10 mouse cellular contexts compared by ENCODE assay signal in the genomic region with DNA sequence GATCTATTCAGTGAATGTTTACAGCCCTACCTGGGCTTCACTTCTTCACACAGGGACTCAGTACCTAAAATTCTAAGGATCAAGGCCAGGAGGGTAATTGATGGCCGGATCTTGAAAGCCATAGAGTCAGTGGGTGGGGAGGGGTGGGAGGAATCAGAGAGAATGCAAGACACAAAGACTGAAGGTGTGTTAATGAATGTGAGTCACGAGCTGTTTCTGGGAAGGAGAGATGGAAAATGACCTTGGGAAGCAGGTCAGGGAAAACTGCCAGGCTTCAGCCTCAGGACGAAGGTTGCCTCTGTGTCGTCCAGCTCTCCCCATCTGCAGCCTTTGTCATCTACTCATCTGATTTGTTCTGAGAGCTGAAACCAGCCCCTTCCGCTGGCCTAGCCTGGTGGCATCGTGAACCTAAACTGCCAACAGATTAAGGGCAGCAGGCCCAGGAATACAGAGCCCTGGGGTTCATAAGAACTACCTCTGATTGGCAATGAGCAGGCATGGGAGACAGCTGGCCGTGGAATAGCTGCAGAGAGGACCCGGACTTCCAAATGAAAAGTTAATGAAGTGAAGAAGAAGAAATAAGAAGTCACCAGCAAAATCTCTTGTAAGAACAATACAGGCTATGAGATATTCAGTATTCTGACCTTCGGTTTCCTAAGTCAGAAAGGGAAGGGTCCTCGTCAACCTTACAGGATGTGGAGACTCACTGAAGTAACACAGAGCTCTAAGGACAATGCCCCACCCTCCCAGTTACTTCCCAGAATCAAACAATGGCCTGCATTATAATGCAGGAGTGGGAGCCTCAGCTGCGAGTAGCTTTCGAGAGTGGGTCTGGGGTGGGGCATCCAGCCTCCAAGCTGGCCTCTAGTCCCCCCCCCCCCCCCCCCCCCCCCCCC.
DNase-seq lines count a peak whose midpoint lies in the region; ATAC-seq lines count a peak whose summit lies in the region.
"Had no signal": no experiment of that assay in that cellular context is flagged by ENCODE, and none has a peak within 500 bp of the region (broad histone marks: within the 10 kb centered on the region; RNA-seq: fewer than 3 reads in every experiment).

No protein-coding gene starts in this region.

- no peak overlapping the region for H3K4me2 ChIP-seq in intestine, embryonic 16.5 days (ENCODE audit: low read depth, low read length)
- H3K4me2 ChIP-seq in intestine, embryonic 15.5 days (replicated peaks) = no peak overlapping the region

- no peaks in the 10 kb centered on the region for H3K9me3 ChIP-seq in intestine, embryonic 16.5 days (ENCODE audit: control insufficient read depth, low read length)
- H3K9me3 ChIP-seq in intestine, embryonic 15.5 days = no peaks in the 10 kb centered on the region
- H3K9me3 ChIP-seq in limb, embryonic 10.5 days (replicated peaks) = 0 out of 2 replicates have a peak, but pooled peaks cover 3% of the 10 kb centered on the region

- DNase-seq in R1 (ENCODE audit: low read depth, low spot score) = peak; percentile 99
- peak; percentile 42 for DNase-seq in adrenal gland, postnatal 25 days
- no peak for DNase-seq in limb, embryonic 10.5 days (ENCODE audit: low spot score)
- no peak for DNase-seq in layer of hippocampus, postnatal 14 days (ENCODE audit: low spot score in 2 of 2)
- no peak for DNase-seq in layer of hippocampus, adult 8-10 months (ENCODE audit: low spot score in 2 of 2)
- DNase-seq: cerebellum, adult 9-11 months; forebrain, postnatal 0 days had no signal

- ATAC-seq in intestine, embryonic 16.5 days = no peak
- no peak for ATAC-seq in intestine, embryonic 15.5 days
- ATAC-seq: forebrain, postnatal 0 days; Patski had no signal

- no peaks in the 10 kb centered on the region for H3K27me3 ChIP-seq in intestine, embryonic 16.5 days (replicated peaks; ENCODE audit: control insufficient read depth, insufficient read depth, low read length)
- no peaks in the 10 kb centered on the region for H3K27me3 ChIP-seq in intestine, embryonic 15.5 days (replicated peaks)
- H3K27me3 ChIP-seq in limb, embryonic 10.5 days (ENCODE audit: low read depth, poor library complexity, severe bottlenecking) = no peaks in the 10 kb centered on the region
- H3K27me3 ChIP-seq: Patski had no signal

- no peak overlapping the region for H3K4me3 ChIP-seq in intestine, embryonic 16.5 days (ENCODE audit: low read length)
- no peak overlapping the region for H3K4me3 ChIP-seq in intestine, embryonic 15.5 days (replicated peaks)
- H3K4me3 ChIP-seq in limb, embryonic 10.5 days = no peak overlapping the region

- no peak overlapping the region for H3K9ac ChIP-seq in intestine, embryonic 16.5 days (ENCODE audit: low read depth, low read length)
- no peak overlapping the region for H3K9ac ChIP-seq in intestine, embryonic 15.5 days
- H3K9ac ChIP-seq: forebrain, postnatal 0 days had no signal

- 0 out of 2 replicates have a peak overlapping the region, but pooled peaks have one; percentile 13 for H3K27ac ChIP-seq in intestine, embryonic 16.5 days (ENCODE audit: low read length)
- no peak overlapping the region for H3K27ac ChIP-seq in intestine, embryonic 15.5 days
- H3K27ac ChIP-seq in limb, embryonic 10.5 days = peak overlapping the region; percentile 37; the same call in 1 of the 2 replicates

- WGBS in intestine, embryonic 16.5 days = 58% methylated on average over 12 of the region's 12 CpGs
- 64% methylated on average over 12 of the region's 12 CpGs for WGBS in intestine, embryonic 15.5 days
- WGBS in limb, embryonic 10.5 days = 66% methylated on average over 12 of the region's 12 CpGs

- H3K36me3 ChIP-seq in intestine, embryonic 16.5 days (ENCODE audit: control insufficient read depth, insufficient read depth, low read length) = no peaks in the 10 kb centered on the region
- H3K36me3 ChIP-seq in intestine, embryonic 15.5 days = no peaks in the 10 kb centered on the region
- no peaks in the 10 kb centered on the region for H3K36me3 ChIP-seq in limb, embryonic 10.5 days

- H3K4me1 ChIP-seq in intestine, embryonic 16.5 days (ENCODE audit: control insufficient read depth, insufficient read depth, low read length) = no peaks in the 10 kb centered on the region
- H3K4me1 ChIP-seq in intestine, embryonic 15.5 days (replicated peaks) = 0 out of 2 replicates have a peak, but pooled peaks cover 2% of the 10 kb centered on the region
- H3K4me1 ChIP-seq in limb, embryonic 10.5 days = 0 out of 2 replicates have a peak, but pooled peaks cover 4% of the 10 kb centered on the region

Comparison
In these comparisons a context has a peak if more than half of its experiments do, and no peak if none do; other contexts are left out.
1. DNase-seq: peak in R1 (single experiment) and adrenal gland, postnatal 25 days (single experiment); none in limb, embryonic 10.5 days (single experiment), layer of hippocampus, postnatal 14 days (0 of 2) and layer of hippocampus, adult 8-10 months (0 of 2).